Mouse (Mus musculus): ENCODE data around the gene Faf2. TPM values are rescaled to one million over a fixed set of nuclear protein-coding genes. Genes with fewer than 3 reads are reported as not detected.

Faf2 gene
- polyA plus RNA-seq, 1 experiment from 2014 or later = 67.4 TPM

GRCm38 (mm10) chr13:54602639-54603111, 18.9 kb upstream of the Faf2 start:
- no peaks in the 10 kb centered on the region for H3K9me3 ChIP-seq (replicated peaks; ENCODE audit: control insufficient read depth, low read length)
- H3K4me2 ChIP-seq (ENCODE audit: low read depth, low read length) = no peak overlapping the region
- H3K4me1 ChIP-seq (ENCODE audit: control insufficient read depth, insufficient read depth, low read length) = no peaks in the 10 kb centered on the region
- 54% methylated on average over 3 of the region's 3 CpGs for WGBS
- H3K9ac ChIP-seq (ENCODE audit: low read length) = no peak overlapping the region
- no peaks in the 10 kb centered on the region for H3K36me3 ChIP-seq (ENCODE audit: control insufficient read depth, insufficient read depth, low read length)
- no peak overlapping the region for H3K4me3 ChIP-seq (replicated peaks; ENCODE audit: low read length)
- no peaks in the 10 kb centered on the region for H3K27me3 ChIP-seq (ENCODE audit: control insufficient read depth, insufficient read depth, low read length)
- no peak for ATAC-seq (ENCODE audit: insufficient read depth, low FRiP score)
- no peak overlapping the region for H3K27ac ChIP-seq (ENCODE audit: low read length)

GRCm38 (mm10) chr13:54603501-54603900, 18.1 kb upstream of the Faf2 start:
- H3K36me3 ChIP-seq (ENCODE audit: control insufficient read depth, insufficient read depth, low read length) = no peaks in the 10 kb centered on the region
- no peak overlapping the region for H3K4me2 ChIP-seq (ENCODE audit: low read depth, low read length)
- H3K4me3 ChIP-seq (replicated peaks; ENCODE audit: low read length) = no peak overlapping the region
- no peaks in the 10 kb centered on the region for H3K9me3 ChIP-seq (replicated peaks; ENCODE audit: control insufficient read depth, low read length)
- no peak for ATAC-seq (ENCODE audit: insufficient read depth, low FRiP score)
- no peak overlapping the region for H3K27ac ChIP-seq (ENCODE audit: low read length)
- no peak overlapping the region for H3K9ac ChIP-seq (ENCODE audit: low read length)
- no peaks in the 10 kb centered on the region for H3K27me3 ChIP-seq (ENCODE audit: control insufficient read depth, insufficient read depth, low read length)
- peaks cover 4% of the 10 kb centered on the region for H3K4me1 ChIP-seq (ENCODE audit: control insufficient read depth, insufficient read depth, low read length)

GRCm38 (mm10) chr13:54604221-54604620, 17.4 kb upstream of the Faf2 start:
- no peaks in the 10 kb centered on the region for H3K27me3 ChIP-seq (ENCODE audit: control insufficient read depth, insufficient read depth, low read length)
- H3K36me3 ChIP-seq (ENCODE audit: control insufficient read depth, insufficient read depth, low read length) = no peaks in the 10 kb centered on the region
- H3K4me2 ChIP-seq (ENCODE audit: low read depth, low read length) = no peak overlapping the region
- no peak for ATAC-seq (ENCODE audit: insufficient read depth, low FRiP score)
- H3K27ac ChIP-seq (ENCODE audit: low read length) = no peak overlapping the region
- H3K4me1 ChIP-seq (ENCODE audit: control insufficient read depth, insufficient read depth, low read length) = peaks cover 11% of the 10 kb centered on the region
- no peaks in the 10 kb centered on the region for H3K9me3 ChIP-seq (replicated peaks; ENCODE audit: control insufficient read depth, low read length)
- 65% methylated on average over 4 of the region's 4 CpGs for WGBS
- no peak overlapping the region for H3K9ac ChIP-seq (ENCODE audit: low read length)
- no peak overlapping the region for H3K4me3 ChIP-seq (replicated peaks; ENCODE audit: low read length)

DNA sequence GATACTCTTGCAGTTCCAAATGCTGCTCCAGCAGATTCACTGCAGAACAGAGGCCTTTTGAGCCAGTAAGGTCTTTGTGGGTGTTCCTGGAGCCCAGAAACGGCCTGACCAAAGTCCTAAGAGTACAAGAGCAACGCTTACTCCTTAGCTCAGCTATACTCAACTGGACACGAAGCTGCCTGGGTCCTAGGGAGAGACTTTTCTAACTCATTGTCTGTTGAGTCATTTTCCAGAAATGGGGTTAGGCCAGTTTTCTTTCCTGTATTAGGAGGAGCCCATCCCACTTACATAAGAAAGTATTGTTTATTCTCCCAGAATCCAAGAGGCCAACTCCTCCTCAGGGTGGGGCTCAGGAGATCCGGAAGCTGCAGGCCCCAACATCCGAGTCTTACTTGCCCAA, 16.2 kb upstream of the Faf2 start:
- H3K36me3 ChIP-seq (ENCODE audit: control insufficient read depth, insufficient read depth, low read length) = no peaks in the 10 kb centered on the region
- H3K27me3 ChIP-seq (ENCODE audit: control insufficient read depth, insufficient read depth, low read length) = no peaks in the 10 kb centered on the region
- no peak overlapping the region; the same call in 1 of the 2 replicates for H3K9ac ChIP-seq (ENCODE audit: low read length)
- H3K4me1 ChIP-seq (ENCODE audit: control insufficient read depth, insufficient read depth, low read length) = peaks cover 12% of the 10 kb centered on the region
- ATAC-seq (ENCODE audit: insufficient read depth, low FRiP score) = peak; percentile 65; the same call in 1 of the 2 replicates
- no peak overlapping the region for H3K4me3 ChIP-seq (replicated peaks; ENCODE audit: low read length)
- no peak overlapping the region for H3K4me2 ChIP-seq (ENCODE audit: low read depth, low read length)
- 59% methylated on average over 5 of the region's 5 CpGs for WGBS
- no peaks in the 10 kb centered on the region for H3K9me3 ChIP-seq (replicated peaks; ENCODE audit: control insufficient read depth, low read length)
- peak overlapping the region; percentile 70 for H3K27ac ChIP-seq (ENCODE audit: low read length)

DNA sequence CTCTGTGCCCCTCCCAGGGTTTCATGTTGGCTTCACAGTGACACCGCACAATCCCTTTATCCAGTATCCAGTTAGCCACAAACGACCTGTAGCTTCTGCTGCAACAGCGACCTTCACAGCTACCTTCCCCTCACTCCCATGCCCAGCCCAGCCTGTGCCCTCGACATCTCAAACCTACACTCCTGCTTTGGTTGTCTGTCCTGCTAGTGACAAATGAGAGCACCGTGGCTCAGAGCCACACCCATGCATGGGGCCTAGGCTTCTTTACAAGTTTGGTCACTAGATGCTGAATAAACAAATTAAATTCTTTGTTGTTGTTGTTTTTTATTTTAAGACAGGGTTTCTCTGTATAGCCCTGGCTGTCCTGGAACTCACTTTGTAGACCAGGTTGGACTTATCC, 14.4 kb upstream of the Faf2 start:
- Histone ChIP-seq H3K36me3 (ENCODE audit: control insufficient read depth, insufficient read depth, low read length) (no peaks in the 10 kb centered on the region), H3K4me2 (ENCODE audit: low read depth, low read length) (no peak overlapping the region), H3K27ac (ENCODE audit: low read length) (no peak overlapping the region), H3K4me3 (replicated peaks; ENCODE audit: low read length) (no peak overlapping the region), H3K27me3 (ENCODE audit: control insufficient read depth, insufficient read depth, low read length) (no peaks in the 10 kb centered on the region), H3K9ac (ENCODE audit: low read length) (no peak overlapping the region), H3K4me1 (ENCODE audit: control insufficient read depth, insufficient read depth, low read length) (peaks cover 15% of the 10 kb centered on the region), H3K9me3 (replicated peaks; ENCODE audit: control insufficient read depth, low read length) (no peaks in the 10 kb centered on the region)
- 62% methylated on average over 5 of the region's 5 CpGs for WGBS
- no peak for ATAC-seq (ENCODE audit: insufficient read depth, low FRiP score)

- Histone ChIP-seq H3K36me3 (ENCODE audit: control insufficient read depth, insufficient read depth, low read length) (no peaks in the 10 kb centered on the region), H3K4me2 (ENCODE audit: low read depth, low read length) (no peak overlapping the region), H3K27ac (ENCODE audit: low read length) (no peak overlapping the region), H3K27me3 (ENCODE audit: control insufficient read depth, insufficient read depth, low read length) (no peaks in the 10 kb centered on the region), H3K9me3 (replicated peaks; ENCODE audit: control insufficient read depth, low read length) (no peaks in the 10 kb centered on the region), H3K9ac (ENCODE audit: low read length) (no peak overlapping the region), H3K4me3 (replicated peaks; ENCODE audit: low read length) (no peak overlapping the region), H3K4me1 (ENCODE audit: control insufficient read depth, insufficient read depth, low read length) (peaks cover 15% of the 10 kb centered on the region)
- WGBS = 63% methylated on average over 3 of the region's 3 CpGs
- no peak for ATAC-seq (ENCODE audit: insufficient read depth, low FRiP score)
Observed at GRCm38 (mm10) chr13:54608002-54608401, 13.6 kb upstream of the Faf2 start.

DNA sequence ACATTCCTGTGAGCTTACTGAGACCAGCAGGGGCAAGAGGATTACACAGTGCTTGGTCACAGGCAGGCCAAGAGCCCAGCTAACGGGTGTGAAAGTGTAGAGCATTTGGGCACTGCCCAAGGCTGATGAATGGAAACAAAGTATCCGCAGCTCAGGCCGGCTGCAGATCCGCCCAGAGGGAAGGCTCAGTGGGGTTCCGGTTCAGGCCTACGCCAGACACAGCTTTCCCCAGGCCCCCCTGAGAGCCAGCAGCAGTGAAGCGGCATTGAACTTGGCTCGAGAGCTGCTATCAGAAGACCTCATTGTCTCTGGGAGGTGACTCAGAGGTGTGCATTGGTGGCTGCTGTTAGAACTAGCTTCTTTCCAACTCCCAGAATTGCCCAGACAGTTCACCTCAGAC, 12.9 kb upstream of the Faf2 start:
- ATAC-seq (ENCODE audit: insufficient read depth, low FRiP score) = no peak
- no peaks in the 10 kb centered on the region for H3K27me3 ChIP-seq (ENCODE audit: control insufficient read depth, insufficient read depth, low read length)
- peak overlapping the region; percentile 18 for H3K4me2 ChIP-seq (ENCODE audit: low read depth, low read length)
- H3K4me1 ChIP-seq (ENCODE audit: control insufficient read depth, insufficient read depth, low read length) = peaks cover 15% of the 10 kb centered on the region
- no peaks in the 10 kb centered on the region for H3K36me3 ChIP-seq (ENCODE audit: control insufficient read depth, insufficient read depth, low read length)
- peak overlapping the region; percentile 46 for H3K27ac ChIP-seq (ENCODE audit: low read length)
- 0 out of 2 replicates have a peak overlapping the region, but pooled peaks have one; percentile 4 for H3K4me3 ChIP-seq (replicated peaks; ENCODE audit: low read length)
- WGBS = 26% methylated on average over 8 of the region's 8 CpGs
- H3K9ac ChIP-seq (ENCODE audit: low read length) = peak overlapping the region; percentile 61
- no peaks in the 10 kb centered on the region for H3K9me3 ChIP-seq (replicated peaks; ENCODE audit: control insufficient read depth, low read length)

- Histone ChIP-seq H3K4me2 (ENCODE audit: low read depth, low read length) (peak overlapping the region; percentile 18; the same call in 1 of the 2 replicates), H3K27ac (ENCODE audit: low read length) (peak overlapping the region; percentile 46; the same call in 1 of the 2 replicates)
- WGBS = 19% methylated on average over 1 of the region's 1 CpGs
Observed at GRCm38 (mm10) chr13:54609301-54609700, 12.3 kb upstream of the Faf2 start.

DNA sequence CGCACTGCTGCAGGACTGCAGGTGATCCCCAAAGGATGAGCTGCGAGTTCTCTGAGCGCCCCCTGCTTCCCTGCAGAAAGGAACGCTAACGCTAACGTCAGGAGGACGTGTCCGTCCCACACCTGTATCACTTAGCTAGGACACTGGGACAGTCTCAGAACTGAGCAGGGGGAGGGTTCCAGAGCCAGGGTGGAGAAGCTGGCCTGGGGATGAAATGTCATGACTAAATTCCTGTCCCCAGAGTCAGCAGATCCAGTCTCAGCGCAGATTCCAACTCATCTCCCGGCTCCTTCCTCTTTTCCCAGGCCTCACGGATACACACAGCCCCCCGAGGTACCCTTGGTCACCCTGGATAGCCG, 11.0 kb upstream of the Faf2 start:
- H3K27ac ChIP-seq (ENCODE audit: low read length) = peak overlapping the region; percentile 80
- H3K4me2 ChIP-seq (ENCODE audit: low read depth, low read length) = peak overlapping the region; percentile 95
- ATAC-seq (ENCODE audit: insufficient read depth, low FRiP score) = peak; percentile 20; the same call in 1 of the 2 replicates
- H3K9ac ChIP-seq (ENCODE audit: low read length) = peak overlapping the region; percentile 92
- H3K4me3 ChIP-seq (replicated peaks; ENCODE audit: low read length) = peak overlapping the region; percentile 82
- H3K27me3 ChIP-seq (ENCODE audit: control insufficient read depth, insufficient read depth, low read length) = no peaks in the 10 kb centered on the region
- H3K4me1 ChIP-seq (ENCODE audit: control insufficient read depth, insufficient read depth, low read length) = peaks cover 15% of the 10 kb centered on the region
- WGBS = 11% methylated on average over 13 of the region's 13 CpGs
- H3K36me3 ChIP-seq (ENCODE audit: control insufficient read depth, insufficient read depth, low read length) = no peaks in the 10 kb centered on the region
- no peaks in the 10 kb centered on the region for H3K9me3 ChIP-seq (replicated peaks; ENCODE audit: control insufficient read depth, low read length)

More at GRCm38 (mm10) chr13:54609301-54609700, 12.3 kb upstream of the Faf2 start:
- no peak overlapping the region for H3K4me3 ChIP-seq (replicated peaks; ENCODE audit: low read length)
- H3K27me3 ChIP-seq (ENCODE audit: control insufficient read depth, insufficient read depth, low read length) = no peaks in the 10 kb centered on the region
- H3K9ac ChIP-seq (ENCODE audit: low read length) = peak overlapping the region; percentile 61
- no peak for ATAC-seq (ENCODE audit: insufficient read depth, low FRiP score)
- peaks cover 15% of the 10 kb centered on the region for H3K4me1 ChIP-seq (ENCODE audit: control insufficient read depth, insufficient read depth, low read length)
- H3K36me3 ChIP-seq (ENCODE audit: control insufficient read depth, insufficient read depth, low read length) = no peaks in the 10 kb centered on the region
- no peaks in the 10 kb centered on the region for H3K9me3 ChIP-seq (replicated peaks; ENCODE audit: control insufficient read depth, low read length)

Measured in stomach, embryonic 16.5 days (tissue).